ENCODE assay signal across 22 mouse cellular contexts in genomic region chr2:103902777-103903176, GRCm38 (mm10). TPM values are rescaled to one million over a fixed set of nuclear protein-coding genes. Genes with fewer than 3 reads are reported as not detected.
DNase-seq lines count a peak whose midpoint lies in the region; ATAC-seq lines count a peak whose summit lies in the region.
"Had no signal": no experiment of that assay in that cellular context is flagged by ENCODE, and none has a peak within 500 bp of the region (broad histone marks: within the 10 kb centered on the region; RNA-seq: fewer than 3 reads in every experiment).

No protein-coding gene starts in this region.

- no peaks in the 10 kb centered on the region for H3K9me3 ChIP-seq in midbrain, embryonic 13.5 days
- H3K9me3 ChIP-seq in midbrain, embryonic 11.5 days (ENCODE audit: control insufficient read depth, low read length), result no peaks in the 10 kb centered on the region
- no peaks in the 10 kb centered on the region for H3K9me3 ChIP-seq in hindbrain, embryonic 16.5 days (ENCODE audit: control insufficient read depth, low read length)
- no peaks in the 10 kb centered on the region for H3K9me3 ChIP-seq in neural tube, embryonic 14.5 days (ENCODE audit: control insufficient read depth, low read length)
- H3K9me3 ChIP-seq: limb, embryonic 13.5 days; midbrain, embryonic 15.5 days; stomach, embryonic 15.5 days had no signal

- H3K27me3 ChIP-seq in midbrain, embryonic 13.5 days, result no peaks in the 10 kb centered on the region
- no peaks in the 10 kb centered on the region for H3K27me3 ChIP-seq in midbrain, embryonic 11.5 days (ENCODE audit: control insufficient read depth, insufficient read depth, low read length)
- H3K27me3 ChIP-seq in hindbrain, embryonic 16.5 days (replicated peaks; ENCODE audit: control insufficient read depth, insufficient read depth, low read length), result no peaks in the 10 kb centered on the region
- H3K27me3 ChIP-seq in neural tube, embryonic 14.5 days (ENCODE audit: control insufficient read depth, insufficient read depth, low read length), result no peaks in the 10 kb centered on the region
- H3K27me3 ChIP-seq: limb, embryonic 13.5 days; midbrain, embryonic 15.5 days; stomach, embryonic 15.5 days had no signal

- intact Hi-C loops in heart, postnatal 36 days (cut with DNase I), result no loop called here

- H3K4me3 ChIP-seq in midbrain, embryonic 13.5 days (replicated peaks), result no peak overlapping the region
- no peak overlapping the region for H3K4me3 ChIP-seq in midbrain, embryonic 11.5 days (ENCODE audit: low read depth, low read length)
- H3K4me3 ChIP-seq in hindbrain, embryonic 16.5 days (ENCODE audit: low read length), result no peak overlapping the region
- H3K4me3 ChIP-seq in neural tube, embryonic 14.5 days (ENCODE audit: low read depth, low read length), result no peak overlapping the region
- H3K4me3 ChIP-seq: limb, embryonic 13.5 days; midbrain, embryonic 15.5 days; myocyte; stomach, embryonic 15.5 days had no signal

- H3K4me2 ChIP-seq in midbrain, embryonic 13.5 days (replicated peaks), result no peak overlapping the region
- no peak overlapping the region for H3K4me2 ChIP-seq in midbrain, embryonic 11.5 days
- H3K4me2 ChIP-seq in hindbrain, embryonic 16.5 days (ENCODE audit: low read length), result no peak overlapping the region
- H3K4me2 ChIP-seq in neural tube, embryonic 14.5 days (ENCODE audit: low read depth, low read length), result no peak overlapping the region
- H3K4me2 ChIP-seq: limb, embryonic 13.5 days; lung, embryonic 14.5 days; midbrain, embryonic 15.5 days; stomach, embryonic 15.5 days had no signal

- H3K27ac ChIP-seq in midbrain, embryonic 13.5 days, result no peak overlapping the region
- H3K27ac ChIP-seq in midbrain, embryonic 11.5 days (ENCODE audit: low read depth, low read length), result no peak overlapping the region
- H3K27ac ChIP-seq in hindbrain, embryonic 16.5 days (ENCODE audit: low read depth, low read length), result no peak overlapping the region
- no peak overlapping the region for H3K27ac ChIP-seq in neural tube, embryonic 14.5 days (ENCODE audit: low read depth, low read length)
- H3K27ac ChIP-seq: limb, embryonic 13.5 days; midbrain, embryonic 15.5 days; stomach, embryonic 15.5 days had no signal

- DNase-seq in heart, adult 11 months, result peak; percentile 91
- DNase-seq in heart, postnatal 36 days, result no peak
- DNase-seq in midbrain, embryonic 11.5 days (ENCODE audit: low spot score, missing footprints), result no peak
- no peak for DNase-seq in lung, postnatal 14 days
- no peak for DNase-seq in kidney, adult 18-20 months
- DNase-seq: adrenal gland, postnatal 25 days; B cell, adult 2 months; cerebellum, adult 11-12 months; cerebellum, postnatal 36 days; gastrocnemius, postnatal 14 days; kidney, adult 8-10 months; kidney, postnatal 25 days; lung, embryonic 14.5 days; retina, postnatal 1 day; thymus, adult 18-20 months had no signal

- peaks cover 16% of the 10 kb centered on the region; the same call in 1 of the 2 replicates for H3K4me1 ChIP-seq in midbrain, embryonic 13.5 days (replicated peaks)
- no peaks in the 10 kb centered on the region for H3K4me1 ChIP-seq in midbrain, embryonic 11.5 days (ENCODE audit: control insufficient read depth, insufficient read depth, low read length)
- peaks cover 9% of the 10 kb centered on the region for H3K4me1 ChIP-seq in hindbrain, embryonic 16.5 days (ENCODE audit: control insufficient read depth, insufficient read depth, low read depth, low read length)
- 0 out of 2 replicates have a peak, but pooled peaks cover 6% of the 10 kb centered on the region for H3K4me1 ChIP-seq in neural tube, embryonic 14.5 days (ENCODE audit: control insufficient read depth, insufficient read depth, low read length)

- H3K9ac ChIP-seq in midbrain, embryonic 13.5 days (replicated peaks), result no peak overlapping the region
- no peak overlapping the region for H3K9ac ChIP-seq in midbrain, embryonic 11.5 days (ENCODE audit: low read length)
- no peak overlapping the region for H3K9ac ChIP-seq in hindbrain, embryonic 16.5 days (ENCODE audit: low read depth, low read length)
- no peak overlapping the region for H3K9ac ChIP-seq in neural tube, embryonic 14.5 days (replicated peaks; ENCODE audit: low read depth, low read length)
- H3K9ac ChIP-seq: limb, embryonic 13.5 days; lung, embryonic 14.5 days; midbrain, embryonic 15.5 days; stomach, embryonic 15.5 days had no signal

- no peaks in the 10 kb centered on the region for H3K36me3 ChIP-seq in midbrain, embryonic 13.5 days
- no peaks in the 10 kb centered on the region for H3K36me3 ChIP-seq in midbrain, embryonic 11.5 days (ENCODE audit: control insufficient read depth, insufficient read depth, low read length)
- no peaks in the 10 kb centered on the region for H3K36me3 ChIP-seq in hindbrain, embryonic 16.5 days (ENCODE audit: control insufficient read depth, insufficient read depth, low read length)
- no peaks in the 10 kb centered on the region for H3K36me3 ChIP-seq in neural tube, embryonic 14.5 days (ENCODE audit: control insufficient read depth, insufficient read depth, low read length)
- H3K36me3 ChIP-seq: limb, embryonic 13.5 days; midbrain, embryonic 15.5 days; stomach, embryonic 15.5 days had no signal

- WGBS in midbrain, embryonic 13.5 days, result 67% methylated on average over 11 of the region's 11 CpGs
- WGBS in midbrain, embryonic 11.5 days, result 75% methylated on average over 11 of the region's 11 CpGs
- WGBS in hindbrain, embryonic 16.5 days, result 46% methylated on average over 11 of the region's 11 CpGs
- WGBS in neural tube, embryonic 14.5 days, result 43% methylated on average over 11 of the region's 11 CpGs

- ATAC-seq in midbrain, embryonic 13.5 days, result peak; percentile 48; the same call in 1 of the 2 replicates
- no peak for ATAC-seq in midbrain, embryonic 11.5 days (ENCODE audit: low FRiP score)
- peak; percentile 65 for ATAC-seq in hindbrain, embryonic 16.5 days
- peak; percentile 54 for ATAC-seq in neural tube, embryonic 14.5 days (ENCODE audit: low read depth)
- ATAC-seq: midbrain, embryonic 15.5 days had no signal

RNA-seq across cellular contexts. Expression of gene Lmo2, which starts 55.0 kb away (rescaled TPM):
- total RNA-seq in heart, postnatal 36 days (2021), result 10 to 100 TPM; 21.1 to 25.3 TPM
- 25.8 and 28.7 TPM in 2 replicates for polyA plus RNA-seq in midbrain, embryonic 13.5 days (2015; fragmentation: Nextera tagmentation; extraction: Ambion mirVana)
- polyA plus RNA-seq in midbrain, embryonic 11.5 days (2014; fragmentation: Nextera tagmentation; extraction: Ambion mirVana), result 25.8 and 28.6 TPM in 2 replicates
- polyA plus RNA-seq in hindbrain, embryonic 16.5 days (2015; fragmentation: Nextera tagmentation; extraction: Ambion mirVana), result 30.9 TPM in 2 replicates
- 64.2 and 68.0 TPM in 2 replicates for polyA plus RNA-seq in neural tube, embryonic 14.5 days (2014; fragmentation: Nextera tagmentation; extraction: Ambion mirVana)
